Comparison of ENCODE assay signal across 8 mouse cellular contexts in genomic region chr5:111159628-111160321, GRCm38 (mm10).
DNase-seq lines count a peak whose midpoint lies in the region; ATAC-seq and TF ChIP-seq lines count a peak whose summit lies in the region.

No protein-coding gene starts in this region.

- no peaks in the 10 kb centered on the region for H3K27me3 ChIP-seq in spleen, adult 2 months (ENCODE audit: control insufficient read depth, insufficient read depth, low read length)
- no peaks in the 10 kb centered on the region for H3K27me3 ChIP-seq in forebrain, embryonic 13.5 days
- H3K27me3 ChIP-seq in liver, postnatal 0 days (ENCODE audit: insufficient read depth, low read length) = no peaks in the 10 kb centered on the region

- TF ChIP-seq POLR2A in spleen, adult 2 months (IDR thresholded peaks at IDR 0.05; ENCODE audit: low read depth, low read length) = no peak

- no peak for TF ChIP-seq CTCF in spleen, adult 2 months (IDR thresholded peaks at IDR 0.05; ENCODE audit: extremely low read depth, insufficient read depth, insufficient read length, insufficient replicate concordance)
- TF ChIP-seq CTCF in liver, postnatal 0 days (IDR thresholded peaks at IDR 0.05; ENCODE audit: low read depth) = no peak

- H3K4me1 ChIP-seq in spleen, adult 2 months (ENCODE audit: control insufficient read depth, insufficient read depth, insufficient read length) = peaks cover 9% of the 10 kb centered on the region; the same call in 1 of the 2 replicates
- H3K4me1 ChIP-seq in forebrain, embryonic 13.5 days = peaks cover 84% of the 10 kb centered on the region
- H3K4me1 ChIP-seq in liver, postnatal 0 days (ENCODE audit: insufficient read depth) = no peaks in the 10 kb centered on the region

- DNase-seq in spleen, adult 2 months (ENCODE audit: low read depth in 1 of 2, low spot score in 2 of 2) = peak in 1 of 2 experiments; percentile 58
- no peak for DNase-seq in spleen, postnatal 14 days (ENCODE audit: low spot score in 2 of 2)
- no peak for DNase-seq in liver, postnatal 0 days
- DNase-seq in thymus, postnatal 25 days = peak; percentile 39
- DNase-seq in spleen, adult 18-20 months = no peak
- no peak for DNase-seq in layer of hippocampus, postnatal 36 days
- DNase-seq in adrenal gland, postnatal 25 days = no peak

- peak overlapping the region; percentile 48 for H3K9ac ChIP-seq in forebrain, embryonic 13.5 days
- H3K9ac ChIP-seq in liver, postnatal 0 days (replicated peaks) = no peak overlapping the region

- ATAC-seq in forebrain, embryonic 13.5 days = peak; percentile 51
- ATAC-seq in liver, postnatal 0 days = no peak

- peak overlapping the region; percentile 39 for H3K4me3 ChIP-seq in spleen, adult 2 months (ENCODE audit: extremely low read depth, insufficient read depth, insufficient read length)
- no peak overlapping the region for H3K4me3 ChIP-seq in forebrain, embryonic 13.5 days
- H3K4me3 ChIP-seq in liver, postnatal 0 days (ENCODE audit: low read depth, low read length) = no peak overlapping the region

- H3K36me3 ChIP-seq in spleen, adult 2 months (ENCODE audit: control insufficient read depth, insufficient read depth, low read length) = no peaks in the 10 kb centered on the region
- no peaks in the 10 kb centered on the region for H3K36me3 ChIP-seq in forebrain, embryonic 13.5 days (ENCODE audit: poor library complexity, severe bottlenecking)
- H3K36me3 ChIP-seq in liver, postnatal 0 days (replicated peaks; ENCODE audit: insufficient read depth, low read length) = no peaks in the 10 kb centered on the region

- 27% methylated on average over 23 of the region's 23 CpGs for WGBS in spleen, adult 2 months
- 32% methylated on average over 23 of the region's 23 CpGs for WGBS in forebrain, embryonic 13.5 days
- 40% methylated on average over 23 of the region's 23 CpGs for WGBS in liver, postnatal 0 days (ENCODE audit: insufficient replicate concordance)

- TF ChIP-seq EP300 in liver, postnatal 0 days (IDR thresholded peaks at IDR 0.05; ENCODE audit: low read depth) = no peak

- H3K4me2 ChIP-seq in forebrain, embryonic 13.5 days = peak overlapping the region; percentile 35
- peak overlapping the region; percentile 14; the same call in 1 of the 2 replicates for H3K4me2 ChIP-seq in liver, postnatal 0 days (ENCODE audit: low read depth, low read length)

- H3K27ac ChIP-seq in spleen, adult 2 months (ENCODE audit: insufficient read depth, low read length) = no peak overlapping the region
- peak overlapping the region; percentile 73 for H3K27ac ChIP-seq in forebrain, embryonic 13.5 days
- no peak overlapping the region for H3K27ac ChIP-seq in liver, postnatal 0 days (ENCODE audit: low read depth)

- H3K9me3 ChIP-seq in forebrain, embryonic 13.5 days (replicated peaks) = no peaks in the 10 kb centered on the region
- no peaks in the 10 kb centered on the region for H3K9me3 ChIP-seq in liver, postnatal 0 days (ENCODE audit: low read length)
